Mouse (Mus musculus) fibroblast of lung, adult 2 months (primary cell): ENCODE data around the gene Fam131b.
A peak's percentile ranks its signal among the peaks of the same experiment; 100 is the strongest.

ENCODE experiments used
- DNase-seq: peaks from one replicate; pipeline ENCODE4 v3.0.0-alpha.2; 2011; ENCODE audit warnings: low read depth

The Fam131b gene

GRCm38 (mm10) chr6:42355794-42356600 lies 31.6 kb upstream of the Fam131b start:
- DNase-seq = no peak

DNA sequence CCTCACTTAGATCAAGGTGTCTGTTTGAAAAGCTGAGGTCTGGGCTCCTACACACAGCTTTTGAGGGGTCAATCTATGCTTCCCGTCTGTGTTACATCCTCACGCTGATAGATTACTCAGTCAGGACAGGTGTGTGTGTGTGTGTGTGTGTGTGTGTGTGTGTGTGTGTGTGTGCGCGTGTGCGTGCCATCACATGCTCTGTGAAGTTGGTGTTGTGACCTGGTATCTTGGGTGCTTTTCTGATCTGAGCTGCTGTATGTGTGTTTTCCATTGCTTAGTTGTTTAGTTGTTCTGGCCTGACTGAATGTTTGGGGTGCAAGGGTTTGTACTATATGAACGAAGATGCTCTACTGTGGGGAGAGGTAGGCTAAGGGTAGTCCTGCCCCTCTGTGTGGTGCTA lies 30.9 kb upstream of the Fam131b start:
- no peak for DNase-seq

DNA sequence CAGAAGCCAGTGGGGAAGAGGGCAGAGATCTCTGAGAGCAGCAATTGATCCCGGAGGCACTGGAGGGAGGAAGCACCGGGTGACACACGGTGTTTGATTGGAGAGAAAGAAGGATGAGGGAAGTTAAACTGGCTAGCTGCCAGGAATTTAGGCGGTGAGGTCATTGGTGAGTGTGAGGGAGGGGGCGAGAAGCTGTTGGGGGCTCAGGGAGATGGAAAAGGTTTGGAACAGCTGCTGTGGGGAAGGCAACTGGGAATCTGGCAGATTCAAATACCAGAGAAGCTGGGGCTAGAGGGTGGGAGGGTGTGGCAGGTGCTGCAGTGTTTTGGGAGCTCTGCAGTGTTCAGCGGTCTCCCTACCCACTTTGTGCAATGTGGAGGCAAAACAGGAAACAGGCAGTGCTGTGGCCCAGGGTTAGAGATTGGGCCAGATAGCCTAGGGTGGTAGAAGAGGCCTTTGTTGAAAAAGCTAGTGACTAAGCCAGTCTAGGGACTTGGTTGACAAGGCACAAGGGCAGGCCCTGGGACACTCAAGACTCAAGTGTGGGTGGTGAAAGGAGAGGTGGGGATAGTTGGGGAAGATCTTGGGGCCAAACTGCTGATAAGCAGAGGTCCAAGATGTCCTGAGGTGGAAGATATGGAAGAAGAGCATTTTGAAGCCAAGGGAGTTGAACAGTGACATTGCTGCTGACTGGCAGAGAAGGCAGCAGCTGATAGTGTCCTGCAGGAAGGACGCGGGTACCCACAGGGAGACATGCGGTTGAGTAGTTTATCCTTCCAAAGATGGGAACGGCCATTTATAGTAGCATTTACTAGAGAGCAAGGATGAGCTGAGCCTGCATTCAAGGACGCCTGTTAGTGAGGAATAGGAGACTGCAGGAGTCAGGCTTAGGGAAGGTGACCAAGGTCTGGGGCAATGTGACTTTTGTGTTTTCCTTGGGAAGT lies 29.9 kb upstream of the Fam131b start:
- DNase-seq = no peak

- DNase-seq = no peak
Measured at GRCm38 (mm10) chr6:42353180-42353579, 28.7 kb upstream of the Fam131b start.

DNA sequence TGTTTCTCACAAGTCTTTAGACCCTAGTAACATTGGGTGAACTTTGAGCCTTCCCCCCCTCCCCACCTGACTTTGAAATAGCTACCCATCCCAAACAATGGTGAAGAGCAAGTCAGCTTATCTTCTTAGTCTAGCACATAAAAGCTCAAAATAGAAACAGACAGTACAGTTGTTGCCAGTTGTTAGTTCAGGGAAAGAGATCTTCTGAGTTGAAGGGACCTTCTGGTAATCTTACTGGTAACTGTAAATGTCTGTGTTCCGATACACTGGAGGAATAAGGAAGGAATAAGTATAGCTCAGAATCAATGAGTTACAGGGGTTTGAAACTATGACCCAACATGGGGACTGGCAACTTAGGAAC lies 28.0 kb upstream of the Fam131b start:
- DNase-seq = no peak

GRCm38 (mm10) chr6:42351776-42352485 lies 27.5 kb upstream of the Fam131b start:
- no peak for DNase-seq

DNA sequence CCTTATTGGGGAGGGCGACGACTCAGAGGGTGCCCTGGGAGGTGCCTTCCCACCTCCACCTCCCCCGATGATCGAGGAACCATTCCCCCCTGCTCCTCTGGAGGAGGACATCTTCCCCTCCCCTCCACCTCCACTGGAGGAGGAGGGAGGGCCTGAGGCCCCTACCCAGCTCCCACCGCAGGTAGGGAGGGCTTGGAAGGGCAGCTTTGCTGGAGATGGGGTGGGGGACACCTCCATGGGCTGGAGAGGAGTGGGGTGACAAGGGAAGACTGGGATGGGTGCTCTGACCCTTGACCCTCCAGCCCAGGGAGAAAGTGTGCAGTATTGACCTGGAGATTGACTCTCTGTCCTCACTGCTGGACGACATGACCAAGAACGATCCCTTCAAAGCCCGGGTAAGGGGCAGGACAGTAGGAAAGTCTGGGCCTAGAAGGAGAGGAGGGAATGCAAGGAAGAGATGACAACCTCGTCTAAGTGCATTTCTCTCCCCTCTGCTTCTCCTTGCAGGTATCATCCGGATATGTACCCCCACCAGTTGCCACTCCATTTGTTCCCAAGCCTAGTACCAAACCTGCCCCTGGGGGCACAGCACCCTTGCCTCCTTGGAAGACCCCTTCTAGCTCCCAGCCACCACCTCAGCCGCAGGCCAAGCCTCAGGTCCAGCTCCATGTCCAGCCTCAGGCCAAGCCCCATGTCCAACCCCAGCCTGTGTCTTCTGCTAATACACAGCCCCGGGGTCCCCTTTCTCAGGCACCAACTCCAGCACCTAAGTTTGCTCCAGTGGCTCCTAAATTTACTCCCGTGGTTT lies 26.7 kb upstream of the Fam131b start:
- no peak for DNase-seq

- DNase-seq = no peak
Measured at GRCm38 (mm10) chr6:42350021-42350967, 25.9 kb upstream of the Fam131b start.

- peak; percentile 96 for DNase-seq
Measured at GRCm38 (mm10) chr6:42349426-42350020, 25.1 kb upstream of the Fam131b start, which contains the start of gene Zyx. Gene Zyx (plus strand): TSS chr6:42349630.

DNA sequence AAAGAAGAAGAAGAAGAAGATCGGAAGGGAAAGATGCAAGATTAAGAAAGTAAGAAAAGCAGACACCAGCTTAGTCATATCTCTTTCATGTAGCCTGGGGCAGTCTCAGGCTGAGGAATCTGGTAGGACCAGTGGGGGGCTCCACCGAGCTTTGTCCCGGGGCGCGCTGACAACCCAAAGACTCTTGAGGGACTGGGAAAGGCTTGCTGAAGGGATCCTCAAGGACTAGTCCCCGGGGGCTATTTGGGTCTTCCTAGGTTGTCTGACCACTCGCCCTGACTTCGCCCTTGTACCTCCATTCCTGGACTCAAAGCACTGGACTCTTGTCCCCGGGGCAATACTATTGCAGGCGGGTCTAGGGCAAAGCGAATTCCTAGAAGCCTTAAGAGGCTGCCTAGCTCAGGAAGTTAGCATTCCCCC lies 24.6 kb upstream of the Fam131b start:
- DNase-seq = peak; percentile 61

DNA sequence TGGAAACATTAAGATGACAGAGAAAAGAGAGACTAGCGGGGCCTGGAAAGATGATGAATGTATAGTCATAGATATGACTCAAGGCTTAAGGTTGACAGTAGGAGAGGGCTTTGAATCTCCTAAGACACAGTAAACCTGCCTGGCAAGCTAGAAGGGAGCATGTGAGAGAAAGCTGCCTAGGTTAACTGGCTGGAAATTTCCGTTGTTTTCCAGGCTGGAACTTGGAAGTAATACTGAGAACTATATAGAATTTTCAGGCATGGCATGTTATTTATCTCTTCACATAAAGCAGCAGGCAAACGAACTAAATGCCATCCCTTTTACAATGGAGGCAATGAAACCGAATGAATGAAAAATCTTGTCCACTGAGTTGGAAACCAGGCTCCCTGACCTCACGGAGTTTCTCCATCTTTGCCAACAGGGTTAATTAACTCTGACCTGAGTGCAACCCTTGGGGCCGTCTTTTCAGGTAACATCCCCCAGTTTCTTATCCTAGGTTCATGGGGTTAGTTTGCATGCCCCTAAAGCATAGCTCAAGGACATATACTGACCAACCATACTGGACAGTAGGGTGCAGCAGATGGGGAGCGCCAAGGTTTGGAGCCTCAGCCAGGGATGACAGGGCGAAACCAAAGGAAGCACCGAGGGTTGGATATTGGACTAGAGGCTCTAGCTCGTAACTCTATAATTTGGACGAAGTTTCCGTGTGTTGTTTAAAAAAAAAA lies 24.0 kb upstream of the Fam131b start:
- DNase-seq = no peak

DNA sequence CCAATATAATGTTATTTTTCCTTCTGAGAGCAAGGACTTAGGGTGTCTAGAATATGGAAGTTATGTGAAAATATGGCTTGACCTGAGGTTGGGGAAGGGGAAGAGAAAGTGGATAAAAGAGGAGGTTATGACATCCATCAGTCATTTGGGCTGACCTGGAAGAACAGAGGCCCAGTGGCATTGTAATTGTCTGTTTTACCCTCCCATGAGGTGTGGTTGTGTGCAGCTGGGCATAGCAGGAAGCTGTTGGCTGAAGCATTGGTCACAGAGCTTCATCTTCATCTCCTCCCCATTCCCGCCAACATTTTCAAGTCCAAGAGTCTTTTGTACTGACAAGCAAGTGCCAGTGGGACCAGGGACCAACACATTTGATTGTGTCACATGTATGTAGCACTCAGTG lies 19.8 kb upstream of the Fam131b start:
- no peak for DNase-seq

- DNase-seq = no peak
Measured at GRCm38 (mm10) chr6:42343361-42344120, 19.1 kb upstream of the Fam131b start.

DNA sequence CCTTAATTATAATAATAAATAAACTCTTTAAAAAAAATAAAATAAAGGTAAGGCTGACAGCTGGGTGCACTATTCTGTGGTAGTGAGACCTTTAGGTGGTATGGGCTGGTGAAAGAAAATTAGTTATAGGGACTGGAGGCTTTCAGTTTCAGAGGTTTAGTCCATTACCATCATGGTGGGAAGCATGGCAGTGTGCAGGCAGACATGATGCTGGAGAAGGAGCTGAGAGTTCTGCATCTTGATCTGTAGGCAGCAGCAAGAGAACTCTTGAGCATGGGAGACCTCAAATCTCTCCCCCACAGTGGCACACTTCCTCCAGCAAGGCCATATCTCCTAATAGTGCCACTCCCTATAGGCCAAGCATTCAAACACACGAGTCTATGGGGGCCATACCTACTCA lies 17.7 kb upstream of the Fam131b start:
- no peak for DNase-seq

DNA sequence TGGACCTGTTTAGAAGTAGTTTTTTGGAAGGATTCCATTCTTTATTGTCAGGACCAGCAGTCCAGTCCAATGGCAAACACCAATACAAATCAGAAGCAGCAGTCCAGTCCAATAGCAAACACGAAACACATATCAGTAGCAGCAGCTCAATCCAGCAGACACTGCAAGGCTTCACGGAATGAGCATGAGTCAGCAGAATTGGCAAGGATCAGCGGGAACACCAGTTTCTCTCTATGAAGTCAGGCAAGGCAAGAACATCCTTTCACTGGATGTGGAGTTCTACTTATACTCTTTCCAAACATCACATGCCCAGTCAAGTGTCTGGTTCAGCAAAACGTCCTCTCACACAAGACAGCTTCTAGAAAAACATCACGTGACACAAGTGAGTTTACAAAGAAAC lies 15.5 kb upstream of the Fam131b start:
- peak; percentile 65 for DNase-seq

GRCm38 (mm10) chr6:42339189-42339588 lies 14.7 kb upstream of the Fam131b start:
- DNase-seq = no peak

GRCm38 (mm10) chr6:42330946-42331345 lies 6.5 kb upstream of the Fam131b start:
- no peak for DNase-seq

DNA sequence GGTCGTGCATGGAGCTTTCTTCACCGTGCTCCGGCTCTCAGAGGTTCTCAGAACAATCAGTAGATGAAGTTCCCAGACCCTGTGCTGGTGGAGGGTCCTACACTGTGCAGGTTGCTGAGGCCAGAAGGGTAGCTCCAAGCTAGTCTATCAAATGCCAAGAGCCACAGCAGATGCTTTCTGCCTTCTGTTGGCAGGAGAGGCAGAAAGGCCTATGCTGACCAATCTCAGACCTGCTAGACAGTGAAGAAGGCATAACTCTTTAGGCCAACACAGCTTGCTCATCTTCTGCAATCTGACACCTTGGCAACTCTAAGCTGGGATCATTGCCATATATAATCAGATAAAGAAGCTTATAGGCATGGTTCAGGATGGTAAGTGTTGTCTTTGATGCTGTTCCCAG lies 5.8 kb upstream of the Fam131b start:
- no peak for DNase-seq

- DNase-seq = no peak
Measured at GRCm38 (mm10) chr6:42328757-42329156, 4.3 kb upstream of the Fam131b start.
